ENCODE assay signal across 9 mouse cellular contexts in the genomic region with DNA sequence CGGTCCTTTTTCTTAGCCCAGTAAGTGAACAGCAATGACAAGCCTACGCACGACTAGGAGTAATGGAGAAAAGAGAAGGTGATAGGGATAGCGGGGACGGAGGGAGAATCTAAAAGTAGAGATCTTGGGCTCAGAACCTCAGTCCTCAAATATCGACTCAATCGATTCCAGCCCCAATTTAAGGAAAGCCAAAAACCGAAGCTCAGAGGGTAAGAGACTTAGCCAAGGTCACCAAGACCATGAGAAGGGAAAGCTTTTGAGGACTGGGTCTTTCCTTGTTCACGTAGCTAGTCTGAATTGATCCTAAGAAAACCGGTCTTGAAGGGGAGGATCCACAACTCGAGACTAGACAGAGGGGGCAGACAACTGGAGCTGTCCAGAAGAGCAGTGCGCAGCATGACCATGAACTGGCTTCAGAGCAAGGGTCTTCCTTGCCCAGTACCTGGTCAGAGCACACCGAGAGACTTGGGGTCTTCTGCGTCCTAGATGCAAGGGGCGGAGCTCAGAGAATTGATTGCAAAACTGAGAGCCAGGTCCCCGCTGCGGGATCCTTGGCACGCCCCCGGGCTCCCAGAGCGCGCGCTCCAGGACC. TPM values are rescaled to one million over a fixed set of nuclear protein-coding genes. Genes with fewer than 3 reads are reported as not detected.
A peak's percentile ranks its signal among the peaks of the same experiment; 100 is the strongest.
DNase-seq lines count a peak whose midpoint lies in the region; ATAC-seq and TF ChIP-seq lines count a peak whose summit lies in the region.
"Had no signal": no experiment of that assay in that cellular context is flagged by ENCODE, and none has a peak within 500 bp of the region (broad histone marks: within the 10 kb centered on the region; RNA-seq: fewer than 3 reads in every experiment).

No protein-coding gene starts in this region.

- no peaks in the 10 kb centered on the region for H3K9me3 ChIP-seq in embryonic facial prominence, embryonic 14.5 days (ENCODE audit: control insufficient read depth, low read length)
- no peaks in the 10 kb centered on the region for H3K9me3 ChIP-seq in intestine, postnatal 0 days (ENCODE audit: control insufficient read depth)
- H3K9me3 ChIP-seq: megakaryocyte, embryonic 14.5 days had no signal

- peak overlapping the region; percentile 69 for H3K9ac ChIP-seq in embryonic facial prominence, embryonic 14.5 days (ENCODE audit: low read depth, low read length)
- H3K9ac ChIP-seq in intestine, postnatal 0 days (ENCODE audit: low read depth, low read length): no peak overlapping the region

- no peaks in the 10 kb centered on the region for H3K36me3 ChIP-seq in embryonic facial prominence, embryonic 14.5 days (ENCODE audit: control insufficient read depth, insufficient read depth, low read length)
- H3K36me3 ChIP-seq in intestine, postnatal 0 days (ENCODE audit: control insufficient read depth, insufficient read depth): no peaks in the 10 kb centered on the region

- H3K4me1 ChIP-seq in lung, adult 2 months (ENCODE audit: control insufficient read depth, insufficient read depth, low read length): no peaks in the 10 kb centered on the region
- H3K4me1 ChIP-seq in embryonic facial prominence, embryonic 14.5 days (ENCODE audit: control insufficient read depth, insufficient read depth, low read length): no peaks in the 10 kb centered on the region
- H3K4me1 ChIP-seq in intestine, postnatal 0 days (replicated peaks; ENCODE audit: control insufficient read depth, insufficient read depth, low read length): no peaks in the 10 kb centered on the region
- peaks cover 8% of the 10 kb centered on the region; the same call in 1 of the 2 replicates for H3K4me1 ChIP-seq in olfactory bulb, adult 2 months (ENCODE audit: control insufficient read depth, insufficient read depth, low read length)
- H3K4me1 ChIP-seq: megakaryocyte, embryonic 14.5 days had no signal

- DNase-seq in lung, adult 2 months: no peak
- no peak for DNase-seq in lung, postnatal 36 days
- DNase-seq in embryonic facial prominence, embryonic 14.5 days (ENCODE audit: low spot score): no peak
- no peak for DNase-seq in frontal cortex, postnatal 14 days (ENCODE audit: low spot score in 2 of 2)
- DNase-seq in urinary bladder, postnatal 10 days (ENCODE audit: low spot score): no peak

- no peak overlapping the region for H3K27ac ChIP-seq in embryonic facial prominence, embryonic 14.5 days (replicated peaks; ENCODE audit: low read depth, low read length)
- no peak overlapping the region for H3K27ac ChIP-seq in intestine, postnatal 0 days (ENCODE audit: low read depth, low read length)
- H3K27ac ChIP-seq in olfactory bulb, adult 2 months (ENCODE audit: insufficient read depth, low read depth, low read length): no peak overlapping the region; the same call in 1 of the 2 replicates

- WGBS in lung, adult 2 months: 2% methylated on average over 22 of the region's 22 CpGs
- 0% methylated on average over 22 of the region's 22 CpGs for WGBS in embryonic facial prominence, embryonic 14.5 days
- 2% methylated on average over 22 of the region's 22 CpGs for WGBS in intestine, postnatal 0 days
- under 1% methylated on average over 22 of the region's 22 CpGs for WGBS in olfactory bulb, adult 2 months

- peak overlapping the region; percentile 97 for H3K4me2 ChIP-seq in embryonic facial prominence, embryonic 14.5 days (ENCODE audit: low read depth, low read length)
- peak overlapping the region; percentile 83 for H3K4me2 ChIP-seq in intestine, postnatal 0 days (replicated peaks; ENCODE audit: low read depth)

- no peak for TF ChIP-seq POLR2A in lung, adult 2 months (IDR thresholded peaks at IDR 0.05; ENCODE audit: borderline replicate concordance, extremely low read depth, low read depth, low read length)
- TF ChIP-seq POLR2A in olfactory bulb, adult 2 months (IDR thresholded peaks at IDR 0.05; ENCODE audit: insufficient read depth, low read depth, low read length): no peak

- H3K27me3 ChIP-seq in embryonic facial prominence, embryonic 14.5 days (replicated peaks; ENCODE audit: control insufficient read depth, insufficient read depth, low read length): peaks cover 25% of the 10 kb centered on the region
- peaks cover 29% of the 10 kb centered on the region for H3K27me3 ChIP-seq in intestine, postnatal 0 days (replicated peaks; ENCODE audit: control insufficient read depth, insufficient read depth, low read length)

- 0 out of 2 replicates have a peak, but pooled peaks have one; percentile 10 for ATAC-seq in embryonic facial prominence, embryonic 14.5 days (ENCODE audit: low read depth)
- no peak for ATAC-seq in intestine, postnatal 0 days
- no peak for ATAC-seq in megakaryocyte, adult 5-6 weeks (ENCODE audit: poor library complexity, severe bottlenecking)

- H3K4me3 ChIP-seq in lung, adult 2 months (replicated peaks; ENCODE audit: extremely low read depth, low read depth, low read length): peak overlapping the region; percentile 54
- peak overlapping the region; percentile 74 for H3K4me3 ChIP-seq in embryonic facial prominence, embryonic 14.5 days (ENCODE audit: low read depth, low read length)
- peak overlapping the region; percentile 57 for H3K4me3 ChIP-seq in intestine, postnatal 0 days (ENCODE audit: low read depth, low read length)
- peak overlapping the region; percentile 85 for H3K4me3 ChIP-seq in olfactory bulb, adult 2 months (ENCODE audit: insufficient read depth, low read depth, low read length)

- TF ChIP-seq CTCF in lung, adult 2 months (IDR thresholded peaks at IDR 0.05; ENCODE audit: insufficient read depth, low read length): no peak
- TF ChIP-seq CTCF in intestine, postnatal 0 days (IDR thresholded peaks at IDR 0.05; ENCODE audit: low read depth): no peak
- no peak for TF ChIP-seq CTCF in olfactory bulb, adult 2 months (IDR thresholded peaks at IDR 0.05; ENCODE audit: insufficient read depth, low read depth, low read length)

RNA-seq across cellular contexts. Expression of a gene that starts 1.2 kb away (rescaled TPM):
- 9.0 and 10.7 TPM in 2 replicates for polyA plus RNA-seq in lung, adult 2 months (2012; rRNA removed)
- polyA plus RNA-seq in embryonic facial prominence, embryonic 14.5 days (2014; fragmentation: Nextera tagmentation; extraction: Ambion mirVana): 1.0 and 1.2 TPM in 2 replicates
- 0.18 TPM in 2 replicates for polyA plus RNA-seq in intestine, postnatal 0 days (2015; fragmentation: Nextera tagmentation; extraction: Ambion mirVana)
- not detected in 2 replicates for polyA plus RNA-seq in olfactory bulb, adult 2 months (2012; ENCODE audit: insufficient read depth, insufficient read length, low replicate concordance, missing spikeins)
- total RNA-seq in megakaryocyte, adult 5-6 weeks (2015): 0.09 TPM in 1 of 2 replicates, not detected in the other
- not detected in 2 replicates for total RNA-seq in megakaryocyte, adult 5-6 weeks (2017)
